Mouse (Mus musculus): ENCODE results near the gene Hmcn1. TPM values are rescaled to one million over a fixed set of nuclear protein-coding genes. Genes with fewer than 3 reads are reported as not detected.

Gene Hmcn1
- polyA plus RNA-seq, 1 experiment: 0.13 TPM

DNA sequence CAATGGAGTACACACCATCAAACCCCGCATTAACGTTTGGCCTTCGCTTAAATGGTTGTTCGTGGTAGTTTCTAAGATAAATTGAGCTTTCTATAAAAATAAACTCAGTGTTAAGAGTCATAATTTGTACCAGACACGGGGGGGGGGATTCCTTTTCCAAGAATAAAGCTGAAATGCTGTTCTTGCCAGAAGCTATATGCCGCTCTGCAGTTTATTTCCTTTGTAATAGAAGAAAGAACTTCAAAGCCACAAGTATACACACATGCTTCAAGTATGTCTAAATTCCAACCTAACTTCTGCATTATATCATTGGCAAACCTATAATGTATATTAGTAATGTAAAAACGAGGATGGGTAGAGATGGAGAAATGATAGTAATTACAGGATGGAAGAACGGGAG, 37.9 kb upstream of the Hmcn1 start:
- H3K79me2 ChIP-seq (ENCODE audit: control insufficient read depth, insufficient read depth): no peaks in the 10 kb centered on the region
- H3K4me3 ChIP-seq (ENCODE audit: insufficient read depth, poor library complexity, severe bottlenecking): no peak overlapping the region
- TF ChIP-seq FOSL1 (IDR thresholded peaks at IDR 0.05; ENCODE audit: insufficient read depth, low read length, poor library complexity, severe bottlenecking): no peak
- TF ChIP-seq USF1 (IDR thresholded peaks at IDR 0.05; ENCODE audit: low read depth): no peak
- no peak for TF ChIP-seq CEBPB (IDR thresholded peaks at IDR 0.05; ENCODE audit: low read depth)
- no peak for TF ChIP-seq CTCF (IDR thresholded peaks at IDR 0.05; ENCODE audit: control insufficient read depth, insufficient read depth, insufficient read length)
- no peak for TF ChIP-seq MYOD1 (IDR thresholded peaks at IDR 0.05; ENCODE audit: control insufficient read depth, insufficient read length, low read depth)
- TF ChIP-seq MYOG (IDR thresholded peaks at IDR 0.05; ENCODE audit: control insufficient read depth, extremely low read depth, insufficient read length): no peak
- no peak for TF ChIP-seq MAX (IDR thresholded peaks at IDR 0.05)
- H3K36me3 ChIP-seq (ENCODE audit: control insufficient read depth, insufficient read depth): no peaks in the 10 kb centered on the region
- no peak overlapping the region for H3ac ChIP-seq (ENCODE audit: control insufficient read depth, insufficient read length, low read depth)
- H3K79me3 ChIP-seq (ENCODE audit: low read depth): no peaks in the 10 kb centered on the region
- H3K27me3 ChIP-seq (ENCODE audit: control insufficient read depth, insufficient read depth, insufficient read length): no peaks in the 10 kb centered on the region

DNA sequence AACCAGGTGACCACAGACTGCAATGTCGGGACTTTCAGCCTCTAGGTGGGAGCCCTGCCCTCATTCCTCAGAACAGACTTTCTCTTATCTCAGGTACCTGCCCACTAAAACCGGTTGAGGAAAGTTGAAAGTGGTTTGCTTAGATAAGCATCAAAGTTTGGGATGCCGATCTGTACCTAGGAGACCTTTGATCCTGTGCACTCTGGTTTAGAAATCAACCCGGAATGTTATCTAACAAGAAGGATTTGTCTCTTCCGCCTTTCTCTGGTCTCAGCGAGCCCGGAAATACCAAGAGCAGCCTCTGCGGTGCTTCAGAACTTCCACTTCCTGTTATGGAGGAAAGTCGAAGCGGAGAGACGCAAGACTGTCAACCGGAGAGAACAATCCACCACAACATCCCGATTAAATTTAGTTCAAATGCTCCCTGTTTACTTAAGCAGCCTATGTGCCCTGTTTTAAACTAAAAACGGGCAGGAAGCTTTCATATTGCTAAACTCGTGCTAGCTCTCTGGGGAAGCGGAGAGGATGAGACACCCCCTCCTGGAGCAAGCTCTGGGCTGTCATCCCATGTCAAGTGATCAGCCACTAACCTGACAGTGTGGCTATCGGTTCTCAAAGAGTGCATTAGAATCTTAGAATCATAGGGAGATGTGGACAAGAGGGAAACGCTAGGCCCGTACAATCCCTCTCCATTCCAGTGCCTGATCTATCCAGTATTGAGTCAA, 32.0 kb upstream of the Hmcn1 start:
- Histone ChIP-seq H3K79me2 (ENCODE audit: control insufficient read depth, insufficient read depth) (no peaks in the 10 kb centered on the region), H3K27me3 (ENCODE audit: control insufficient read depth, insufficient read depth, insufficient read length) (no peaks in the 10 kb centered on the region), H3K79me3 (ENCODE audit: low read depth) (no peaks in the 10 kb centered on the region), H3K4me3 (ENCODE audit: insufficient read depth, poor library complexity, severe bottlenecking) (no peak overlapping the region), H3K36me3 (ENCODE audit: control insufficient read depth, insufficient read depth) (no peaks in the 10 kb centered on the region), H3ac (ENCODE audit: control insufficient read depth, insufficient read length, low read depth) (no peak overlapping the region)
- TF ChIP-seq FOSL1 (IDR thresholded peaks at IDR 0.05; ENCODE audit: insufficient read depth, low read length, poor library complexity, severe bottlenecking): no peak
- TF ChIP-seq MAX (IDR thresholded peaks at IDR 0.05): no peak
- no peak for TF ChIP-seq USF1 (IDR thresholded peaks at IDR 0.05; ENCODE audit: low read depth)
- no peak for TF ChIP-seq MYOD1 (IDR thresholded peaks at IDR 0.05; ENCODE audit: control insufficient read depth, insufficient read length, low read depth)
- TF ChIP-seq CTCF (IDR thresholded peaks at IDR 0.05; ENCODE audit: control insufficient read depth, insufficient read depth, insufficient read length): no peak
- no peak for TF ChIP-seq MYOG (IDR thresholded peaks at IDR 0.05; ENCODE audit: control insufficient read depth, extremely low read depth, insufficient read length)
- TF ChIP-seq CEBPB (IDR thresholded peaks at IDR 0.05; ENCODE audit: low read depth): no peak

GRCm38 (mm10) chr1:151019273-151019890, 26.1 kb upstream of the Hmcn1 start:
- Histone ChIP-seq H3K79me3 (ENCODE audit: low read depth) (no peaks in the 10 kb centered on the region), H3ac (ENCODE audit: control insufficient read depth, insufficient read length, low read depth) (no peak overlapping the region), H3K36me3 (ENCODE audit: control insufficient read depth, insufficient read depth) (no peaks in the 10 kb centered on the region), H3K79me2 (ENCODE audit: control insufficient read depth, insufficient read depth) (no peaks in the 10 kb centered on the region), H3K27me3 (ENCODE audit: control insufficient read depth, insufficient read depth, insufficient read length) (no peaks in the 10 kb centered on the region), H3K4me3 (ENCODE audit: insufficient read depth, poor library complexity, severe bottlenecking) (no peak overlapping the region)
- TF ChIP-seq USF1 (IDR thresholded peaks at IDR 0.05; ENCODE audit: low read depth) (no peak), FOSL1 (IDR thresholded peaks at IDR 0.05; ENCODE audit: insufficient read depth, low read length, poor library complexity, severe bottlenecking) (no peak), CTCF (IDR thresholded peaks at IDR 0.05; ENCODE audit: control insufficient read depth, insufficient read depth, insufficient read length) (no peak), MYOD1 (IDR thresholded peaks at IDR 0.05; ENCODE audit: control insufficient read depth, insufficient read length, low read depth) (no peak), MAX (IDR thresholded peaks at IDR 0.05) (no peak), CEBPB (IDR thresholded peaks at IDR 0.05; ENCODE audit: low read depth) (no peak), MYOG (IDR thresholded peaks at IDR 0.05; ENCODE audit: control insufficient read depth, extremely low read depth, insufficient read length) (no peak)

DNA sequence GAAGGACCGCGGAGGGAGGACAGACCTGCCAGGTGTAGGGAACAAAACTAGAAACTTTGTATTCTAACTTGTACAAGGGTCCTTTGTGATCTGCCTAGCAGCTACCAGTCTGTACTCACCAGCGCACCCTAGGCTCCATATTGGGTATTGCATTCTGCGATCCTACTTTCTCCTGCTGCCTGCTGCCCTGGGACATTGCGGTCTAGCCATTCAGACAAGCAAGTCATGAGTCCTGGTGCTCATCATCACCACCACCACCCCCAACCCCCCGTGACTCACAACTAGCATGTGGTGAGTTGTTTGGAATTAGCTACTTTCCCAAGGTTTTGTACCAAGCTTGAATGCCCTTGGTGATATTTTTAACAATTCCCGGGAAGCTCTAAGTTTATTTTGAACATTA, 17.8 kb upstream of the Hmcn1 start:
- Histone ChIP-seq H3K36me3 (ENCODE audit: control insufficient read depth, insufficient read depth) (no peaks in the 10 kb centered on the region), H3K79me2 (ENCODE audit: control insufficient read depth, insufficient read depth) (no peaks in the 10 kb centered on the region), H3K27me3 (ENCODE audit: control insufficient read depth, insufficient read depth, insufficient read length) (no peaks in the 10 kb centered on the region), H3K4me3 (ENCODE audit: insufficient read depth, poor library complexity, severe bottlenecking) (no peak overlapping the region), H3ac (ENCODE audit: control insufficient read depth, insufficient read length, low read depth) (no peak overlapping the region), H3K79me3 (ENCODE audit: low read depth) (no peaks in the 10 kb centered on the region)
- TF ChIP-seq MYOG (IDR thresholded peaks at IDR 0.05; ENCODE audit: control insufficient read depth, extremely low read depth, insufficient read length) (no peak), CTCF (IDR thresholded peaks at IDR 0.05; ENCODE audit: control insufficient read depth, insufficient read depth, insufficient read length) (peak; percentile 47), MYOD1 (IDR thresholded peaks at IDR 0.05; ENCODE audit: control insufficient read depth, insufficient read length, low read depth) (no peak)

DNA sequence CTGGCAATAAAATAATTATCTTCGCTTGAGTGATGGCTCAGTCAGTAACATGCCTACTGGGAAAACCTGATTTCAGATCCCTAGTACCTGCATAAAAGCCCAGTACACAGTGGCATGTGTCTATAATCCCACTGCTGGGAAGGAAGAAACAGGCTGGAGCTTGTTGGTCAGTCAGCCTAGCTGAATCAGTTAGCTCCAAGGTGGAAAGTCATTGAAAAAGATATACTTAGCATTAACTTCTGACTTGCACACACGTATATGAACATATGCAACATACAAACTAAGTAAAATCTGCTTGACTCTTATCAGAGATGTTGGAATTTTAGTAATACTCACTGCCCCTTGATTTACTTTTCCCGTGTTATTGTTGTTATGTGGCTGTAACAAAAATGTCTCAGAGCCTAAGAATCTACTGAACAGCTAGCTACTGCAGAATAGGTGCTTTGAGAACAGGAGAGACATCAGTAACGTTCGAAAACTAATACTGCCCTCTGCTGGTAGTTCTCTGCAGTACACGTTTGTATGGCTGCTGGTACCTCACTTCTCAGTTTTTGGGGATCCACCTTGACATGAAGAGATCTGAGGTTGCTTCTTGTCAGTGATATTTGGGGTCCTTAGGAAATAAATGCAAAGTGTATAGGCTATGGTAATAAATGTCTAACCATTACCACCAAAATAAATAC, 16.0 kb upstream of the Hmcn1 start:
- TF ChIP-seq CTCF (IDR thresholded peaks at IDR 0.05; ENCODE audit: control insufficient read depth, insufficient read depth, insufficient read length) (peak; percentile 55), MAX (IDR thresholded peaks at IDR 0.05) (no peak)
- no peaks in the 10 kb centered on the region for H3K36me3 ChIP-seq (ENCODE audit: control insufficient read depth, insufficient read depth)
- H3ac ChIP-seq (ENCODE audit: control insufficient read depth, insufficient read length, low read depth): no peak overlapping the region
- no peaks in the 10 kb centered on the region for H3K79me3 ChIP-seq (ENCODE audit: low read depth)
- H3K27me3 ChIP-seq (ENCODE audit: control insufficient read depth, insufficient read depth, insufficient read length): no peaks in the 10 kb centered on the region
- H3K4me3 ChIP-seq (ENCODE audit: insufficient read depth, poor library complexity, severe bottlenecking): no peak overlapping the region
- H3K79me2 ChIP-seq (ENCODE audit: control insufficient read depth, insufficient read depth): no peaks in the 10 kb centered on the region
